Mouse (Mus musculus) C2C12 (cell line): ENCODE measurements at regions not wholly inside any gene's neighbourhood (a gene's known extent, or its start where the extent isn't known, plus 50 kb on each side); places are given as distances from the start of the nearest gene placed in this dataset.

Source experiments
- CTCF ChIP-seq: IDR thresholded peaks from one replicate; pipeline ENCODE4 v1.5.1; 2011; ENCODE audit not compliant: control insufficient read depth, insufficient read depth, insufficient read length
- MAX ChIP-seq: IDR thresholded peaks from one replicate; pipeline ENCODE4 v1.6.1; 2011; ENCODE audit warnings: mild to moderate bottlenecking, control low read depth

GRCm38 (mm10) chr2:45975157-45975556 lies 858.0 kb upstream of the Zeb2 start:
- no peak for TF ChIP-seq CTCF
- TF ChIP-seq MAX = no peak
